ENCODE assay signal across 10 mouse cellular contexts in genomic region chr3:69289833-69290232, GRCm38 (mm10). TPM values are rescaled to one million over a fixed set of nuclear protein-coding genes. Genes with fewer than 3 reads are reported as not detected.
DNase-seq lines count a peak whose midpoint lies in the region.
"Had no signal": no experiment of that assay in that cellular context is flagged by ENCODE, and none has a peak within 500 bp of the region (broad histone marks: within the 10 kb centered on the region; RNA-seq: fewer than 3 reads in every experiment).

No protein-coding gene starts in this region.

- H3K27ac ChIP-seq in heart, embryonic 10.5 days: no peak overlapping the region
- H3K27ac ChIP-seq: midbrain, embryonic 12.5 days had no signal

- H3K36me3 ChIP-seq in heart, embryonic 10.5 days: no peaks in the 10 kb centered on the region
- H3K36me3 ChIP-seq: midbrain, embryonic 12.5 days had no signal

- DNase-seq in heart, adult 11 months: peak; percentile 64
- DNase-seq in heart, embryonic 10.5 days (ENCODE audit: low spot score): no peak
- peak; percentile 79 for DNase-seq in MN1 (ENCODE audit: low spot score)
- peak; percentile 38 to 50 for DNase-seq in frontal cortex, postnatal 36 days (ENCODE audit: low spot score in 2 of 2)
- DNase-seq in left cerebral cortex, postnatal 10 days (ENCODE audit: extremely low spot score in 1 of 2, low spot score in 2 of 2): peak; percentile 36 to 56
- peak; percentile 13 for DNase-seq in retina, embryonic 14.5 days (ENCODE audit: low spot score)
- no peak for DNase-seq in embryo, embryonic 10 days (ENCODE audit: low spot score)
- DNase-seq in ovary, postnatal 10 days (ENCODE audit: low spot score): no peak

- no peaks in the 10 kb centered on the region for H3K27me3 ChIP-seq in heart, embryonic 10.5 days (ENCODE audit: insufficient read depth, poor library complexity, severe bottlenecking)
- H3K27me3 ChIP-seq: midbrain, embryonic 12.5 days had no signal

- no peaks in the 10 kb centered on the region for H3K4me1 ChIP-seq in heart, embryonic 10.5 days
- H3K4me1 ChIP-seq: midbrain, embryonic 12.5 days had no signal

- WGBS in heart, embryonic 10.5 days: 78% methylated on average over 14 of the region's 14 CpGs

- intact Hi-C loops in left cerebral cortex, postnatal 10 days (cut with DNase I): no loop called here

- no peak overlapping the region for H3K4me3 ChIP-seq in heart, embryonic 10.5 days
- H3K4me3 ChIP-seq: midbrain, embryonic 12.5 days had no signal

- H3K9me3 ChIP-seq in heart, embryonic 10.5 days: no peaks in the 10 kb centered on the region
- H3K9me3 ChIP-seq: midbrain, embryonic 12.5 days had no signal

RNA-seq across cellular contexts. Expression of gene Ppm1l, which starts 26.8 kb away (rescaled TPM):
- polyA plus RNA-seq in heart, embryonic 10.5 days (2016; fragmentation: Nextera tagmentation; extraction: Ambion mirVana): 5.8 and 7.1 TPM in 2 replicates
- total RNA-seq in left cerebral cortex, postnatal 10 days (2021): 10 to 100 TPM; 70.7 to 73.3 TPM
- total RNA-seq: MEL had no signal

Comparison
In these comparisons a context has a peak if more than half of its experiments do, and no peak if none do; other contexts are left out.
1. DNase-seq: peak in heart, adult 11 months (single experiment), MN1 (single experiment), frontal cortex, postnatal 36 days (2 of 2), left cerebral cortex, postnatal 10 days (2 of 2) and retina, embryonic 14.5 days (single experiment); none in heart, embryonic 10.5 days (single experiment), embryo, embryonic 10 days (single experiment) and ovary, postnatal 10 days (single experiment).